Mouse (Mus musculus): Measurements from ENCODE around the gene Slc27a1.
A peak's percentile ranks its signal among the peaks of the same experiment; 100 is the strongest.

- TF ChIP-seq CTCF (conservative IDR thresholded peaks at IDR 0.05; ENCODE audit: insufficient read depth, insufficient read length, low read depth, low read length) = peak; percentile 56
- TF ChIP-seq POLR2A (IDR thresholded peaks at IDR 0.05; ENCODE audit: low read depth, low read length) = no peak
Measured at GRCm38 (mm10) chr8:71633164-71633563, 64.5 kb downstream of the Slc27a1 start.
